ENCODE assay signal across 8 mouse cellular contexts in the genomic region with DNA sequence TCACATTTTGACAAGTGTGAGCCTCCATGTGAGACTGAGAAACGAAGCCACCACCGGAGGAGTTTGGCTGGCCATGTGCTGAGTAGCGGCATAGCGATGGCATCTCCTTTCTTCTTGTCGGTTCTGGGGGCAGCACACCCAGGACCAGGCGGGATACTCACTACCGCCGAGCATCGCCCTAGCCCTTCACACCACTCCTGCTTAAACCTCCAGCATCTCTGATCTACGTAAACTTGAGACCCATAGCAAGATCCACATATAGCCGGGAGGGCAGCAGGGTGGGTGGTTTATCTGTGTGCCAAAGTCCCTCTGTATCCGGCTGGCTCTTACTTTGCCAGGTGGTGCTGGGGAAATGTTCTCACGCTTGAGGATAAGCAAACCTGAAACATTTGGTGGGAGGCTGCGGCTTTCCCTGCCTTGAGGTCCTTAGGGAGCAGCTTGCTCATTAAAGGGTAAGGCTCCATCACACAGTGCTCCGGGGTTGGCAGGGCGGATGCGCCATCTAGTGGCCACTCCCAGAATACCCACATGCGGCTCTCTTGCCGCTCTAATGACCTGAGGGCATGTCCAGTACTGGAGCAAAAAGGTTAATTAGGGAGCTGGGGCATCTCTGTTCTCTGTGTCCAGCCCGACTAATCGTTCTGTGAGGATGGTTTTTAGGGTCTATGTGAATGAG.
DNase-seq lines count a peak whose midpoint lies in the region; ATAC-seq lines count a peak whose summit lies in the region.

No protein-coding gene starts in this region.

- 46% methylated on average over 21 of the region's 21 CpGs for WGBS in hindbrain, embryonic 13.5 days

- no peak overlapping the region for H3K9ac ChIP-seq in hindbrain, embryonic 13.5 days

- H3K4me2 ChIP-seq in hindbrain, embryonic 13.5 days = no peak overlapping the region

- H3K27me3 ChIP-seq in hindbrain, embryonic 13.5 days = peaks cover 14% of the 10 kb centered on the region

- peak; percentile 80 for DNase-seq in Muller cell, postnatal 12 days (ENCODE audit: inconsistent ontology term)
- DNase-seq in cerebellum, adult 9-11 months = peak; percentile 80
- peak; percentile 79 to 80 for DNase-seq in frontal cortex, postnatal 25 days (ENCODE audit: low spot score in 2 of 2)
- peak; percentile 75 to 87 for DNase-seq in layer of hippocampus, postnatal 14 days (ENCODE audit: low spot score in 2 of 2)
- peak; percentile 89 for DNase-seq in lung, postnatal 14 days
- peak; percentile 62 for DNase-seq in retina, adult 2 months (ENCODE audit: low read depth, low spot score)
- DNase-seq in thymus, postnatal 14 days = peak; percentile 88

- H3K4me1 ChIP-seq in hindbrain, embryonic 13.5 days (replicated peaks) = peaks cover 26% of the 10 kb centered on the region

- peak; percentile 82 for ATAC-seq in hindbrain, embryonic 13.5 days (ENCODE audit: low FRiP score)

- H3K4me3 ChIP-seq in hindbrain, embryonic 13.5 days = no peak overlapping the region

- H3K36me3 ChIP-seq in hindbrain, embryonic 13.5 days = no peaks in the 10 kb centered on the region

- no peak overlapping the region for H3K27ac ChIP-seq in hindbrain, embryonic 13.5 days

- H3K9me3 ChIP-seq in hindbrain, embryonic 13.5 days = no peaks in the 10 kb centered on the region
